Mouse (Mus musculus) stomach, embryonic 16.5 days (tissue): Measurements from ENCODE around the gene Enoph1. TPM values are rescaled to one million over a fixed set of nuclear protein-coding genes. Genes with fewer than 3 reads are reported as not detected.

ENCODE experiments used
- ATAC-seq: fragments of 200-750 bp; cut with Nextera tagmentation; 2 replicates; pipeline ENCODE4 v1.8.0; 2017; ENCODE audit warnings: moderate number of reproducible peaks, moderate TSS enrichment; ENCODE audit not compliant: insufficient read depth, low FRiP score
- H3K27ac ChIP-seq: fragments of 300-500 bp; sonication (generic); 2 replicates; pipeline ENCODE4 v1.5.1; 2014; ENCODE audit warnings: low read length
- H3K27me3 ChIP-seq: fragments of 300-500 bp; sonication (generic); 2 replicates; pipeline ENCODE4 v1.6.1; 2014; ENCODE audit warnings: low read length, control low read depth, mixed read lengths; ENCODE audit not compliant: control insufficient read depth, insufficient read depth
- H3K36me3 ChIP-seq: fragments of 300-500 bp; sonication (generic); 2 replicates; pipeline ENCODE4 v1.6.1; 2014; ENCODE audit warnings: low read length; ENCODE audit not compliant: control insufficient read depth, insufficient read depth
- H3K4me1 ChIP-seq: fragments of 300-500 bp; sonication (generic); 2 replicates; pipeline ENCODE4 v1.6.1; 2014; ENCODE audit warnings: low read length, control low read depth, mixed read lengths; ENCODE audit not compliant: control insufficient read depth, insufficient read depth
- H3K4me2 ChIP-seq: fragments of 300-500 bp; sonication (generic); 2 replicates; pipeline ENCODE4 v1.6.1; 2014; ENCODE audit warnings: low read depth, low read length, mixed read lengths
- H3K4me3 ChIP-seq: fragments of 300-500 bp; sonication (generic); replicated peaks from 2 replicates; pipeline ENCODE4 v1.5.1; 2014; ENCODE audit warnings: mild to moderate bottlenecking, low read length
- H3K9ac ChIP-seq: fragments of 300-500 bp; sonication (generic); 2 replicates; pipeline ENCODE4 v1.6.1; 2014; ENCODE audit warnings: low read length
- H3K9me3 ChIP-seq: fragments of 300-500 bp; sonication (generic); replicated peaks from 2 replicates; pipeline ENCODE4 v1.6.1; 2016; ENCODE audit warnings: low read length, control low read depth; ENCODE audit not compliant: control insufficient read depth
- WGBS: fragments of 180-500 bp; shearing (Covaris S2); extraction: QIAGEN DNeasy Blood & Tissue Kit; methylation state at CpG from one replicate; pipeline ENCODE4 v1.1.7; 2014; 5-methylcytosine and 5-hydroxymethylcytosine counted together
- polyA plus RNA-seq: library from polyadenylated mRNA; unstranded; fragments of >200 nt; fragmentation: Nextera tagmentation; extraction: Ambion mirVana; gene quantifications from 2 replicates; pipeline ENCODE4 v1.2.1, GENCODE M21; 2015

The Enoph1 gene
- polyA plus RNA-seq, 1 experiment from 2014 or later: 42.2 TPM

- H3K36me3 ChIP-seq: no peaks in the 10 kb centered on the region
- H3K4me1 ChIP-seq: peaks cover 22% of the 10 kb centered on the region
- H3K27ac ChIP-seq: peak overlapping the region; percentile 12; the same call in 1 of the 2 replicates
- 70% methylated on average over 5 of the region's 5 CpGs for WGBS
- H3K4me2 ChIP-seq: no peak overlapping the region
- no peak for ATAC-seq
- no peak overlapping the region for H3K4me3 ChIP-seq
- H3K9me3 ChIP-seq: no peaks in the 10 kb centered on the region
- H3K9ac ChIP-seq: no peak overlapping the region
- no peaks in the 10 kb centered on the region for H3K27me3 ChIP-seq
Observed at GRCm38 (mm10) chr5:100044621-100045020, 4.8 kb downstream of the Enoph1 start.

DNA sequence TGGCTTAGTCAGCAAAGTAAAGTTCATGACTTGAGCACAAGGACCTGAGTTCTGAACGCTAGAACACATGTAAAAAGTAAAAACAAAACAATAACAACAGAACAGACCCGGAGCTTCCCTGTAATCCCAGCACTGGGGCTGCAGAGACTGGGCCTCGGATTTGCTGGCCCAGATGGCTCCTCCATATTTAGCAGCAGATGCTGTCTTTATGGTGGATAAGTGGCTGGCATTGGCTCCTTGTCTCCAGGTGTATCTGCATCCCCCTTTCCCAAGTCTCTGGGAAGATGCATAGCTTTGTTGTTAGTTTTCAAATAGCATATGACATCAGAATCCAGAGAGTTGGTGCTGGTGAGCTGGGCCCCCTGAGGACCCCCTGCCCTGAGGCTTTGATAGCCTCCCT is 6.3 kb downstream of the Enoph1 start:
- Histone ChIP-seq H3K9me3 (no peaks in the 10 kb centered on the region), H3K36me3 (no peaks in the 10 kb centered on the region)
- WGBS: 75% methylated on average over 3 of the region's 3 CpGs

DNA sequence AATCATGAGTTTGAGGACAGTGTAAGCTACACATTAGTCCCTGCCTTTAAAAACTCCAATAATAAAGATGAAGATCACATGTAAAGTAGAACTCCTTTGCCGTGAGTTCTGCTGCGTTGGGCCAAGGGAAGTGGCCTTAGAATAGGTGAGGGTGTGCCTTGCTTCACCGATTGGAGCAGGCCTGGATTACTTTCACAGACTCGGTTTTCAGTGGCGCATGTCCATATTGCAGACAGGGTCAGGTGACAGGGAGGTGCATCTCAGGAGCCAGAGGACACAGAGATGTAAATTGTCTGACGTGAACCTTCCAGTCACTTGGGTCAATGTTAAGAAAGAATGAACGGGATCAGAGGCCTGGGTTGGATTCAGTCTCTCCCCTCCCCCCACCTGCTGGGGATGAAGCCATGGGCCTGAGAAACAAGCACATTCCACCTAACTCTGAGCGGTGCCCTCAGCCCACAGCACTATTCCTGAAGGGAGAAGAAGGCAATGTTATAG is 7.4 kb downstream of the Enoph1 start:
- ATAC-seq: no peak
- Histone ChIP-seq H3K27ac (no peak overlapping the region), H3K9me3 (no peaks in the 10 kb centered on the region), H3K36me3 (no peaks in the 10 kb centered on the region), H3K4me1 (peaks cover 22% of the 10 kb centered on the region), H3K27me3 (no peaks in the 10 kb centered on the region), H3K9ac (0 out of 2 replicates have a peak overlapping the region, but pooled peaks have one; percentile 17), H3K4me3 (no peak overlapping the region), H3K4me2 (no peak overlapping the region)
- WGBS: 58% methylated on average over 8 of the region's 8 CpGs

More for the DNA sequence above, 6.3 kb downstream of the Enoph1 start:
- ATAC-seq: no peak
- Histone ChIP-seq H3K4me2 (no peak overlapping the region), H3K27me3 (no peaks in the 10 kb centered on the region), H3K27ac (no peak overlapping the region), H3K4me3 (no peak overlapping the region), H3K9ac (no peak overlapping the region), H3K4me1 (peaks cover 22% of the 10 kb centered on the region)

DNA sequence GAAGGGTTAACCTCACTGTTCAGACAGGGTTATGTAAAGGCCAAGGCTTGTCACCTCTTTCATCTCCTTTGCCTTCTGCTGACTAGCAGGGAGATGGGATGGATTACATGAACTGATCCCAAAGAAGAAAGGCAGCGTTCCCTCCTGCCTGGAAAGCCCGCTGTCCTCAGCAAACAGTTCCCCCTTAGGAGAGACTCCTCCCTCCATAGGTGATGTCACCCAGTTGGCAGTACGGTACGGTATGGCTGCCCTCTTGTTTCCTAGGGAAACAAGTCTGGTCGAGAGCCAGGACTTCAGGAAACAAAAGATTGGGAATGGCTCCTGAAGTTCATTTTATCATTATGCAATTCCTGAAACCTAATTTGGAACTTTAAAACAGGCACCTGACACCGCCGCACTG is 8.1 kb downstream of the Enoph1 start:
- no peak overlapping the region for H3K4me3 ChIP-seq
- WGBS: 45% methylated on average over 7 of the region's 7 CpGs
- peak; percentile 57; the same call in 1 of the 2 replicates for ATAC-seq
- H3K36me3 ChIP-seq: no peaks in the 10 kb centered on the region
- no peaks in the 10 kb centered on the region for H3K9me3 ChIP-seq
- H3K4me2 ChIP-seq: no peak overlapping the region; the same call in 1 of the 2 replicates
- H3K27ac ChIP-seq: no peak overlapping the region
- no peaks in the 10 kb centered on the region for H3K27me3 ChIP-seq
- H3K4me1 ChIP-seq: peaks cover 22% of the 10 kb centered on the region
- no peak overlapping the region for H3K9ac ChIP-seq

DNA sequence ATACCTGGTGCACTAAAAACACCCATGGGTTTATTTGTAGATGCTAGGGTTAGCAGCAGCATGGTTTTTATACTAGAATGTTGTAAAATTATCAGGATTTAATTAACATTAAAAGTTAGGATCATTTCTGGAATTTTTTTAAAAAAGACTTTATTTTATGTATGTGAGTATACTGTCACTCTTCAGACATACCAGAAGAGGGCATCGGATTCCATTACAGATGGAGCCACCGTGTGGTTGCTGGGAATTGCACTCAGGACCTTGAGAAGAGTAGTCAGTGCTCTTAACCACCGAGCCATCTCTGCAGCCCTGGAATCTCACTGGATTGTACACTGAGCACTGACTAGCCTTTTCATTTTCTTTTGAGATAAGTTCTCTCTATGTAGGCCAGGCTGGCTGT is 10.1 kb downstream of the Enoph1 start:
- no peak for ATAC-seq
- 93% methylated on average over 3 of the region's 3 CpGs for WGBS
- Histone ChIP-seq H3K9me3 (no peaks in the 10 kb centered on the region), H3K4me3 (no peak overlapping the region), H3K27ac (no peak overlapping the region), H3K9ac (no peak overlapping the region), H3K36me3 (no peaks in the 10 kb centered on the region), H3K4me1 (peaks cover 14% of the 10 kb centered on the region; the same call in 1 of the 2 replicates), H3K4me2 (no peak overlapping the region), H3K27me3 (no peaks in the 10 kb centered on the region)

DNA sequence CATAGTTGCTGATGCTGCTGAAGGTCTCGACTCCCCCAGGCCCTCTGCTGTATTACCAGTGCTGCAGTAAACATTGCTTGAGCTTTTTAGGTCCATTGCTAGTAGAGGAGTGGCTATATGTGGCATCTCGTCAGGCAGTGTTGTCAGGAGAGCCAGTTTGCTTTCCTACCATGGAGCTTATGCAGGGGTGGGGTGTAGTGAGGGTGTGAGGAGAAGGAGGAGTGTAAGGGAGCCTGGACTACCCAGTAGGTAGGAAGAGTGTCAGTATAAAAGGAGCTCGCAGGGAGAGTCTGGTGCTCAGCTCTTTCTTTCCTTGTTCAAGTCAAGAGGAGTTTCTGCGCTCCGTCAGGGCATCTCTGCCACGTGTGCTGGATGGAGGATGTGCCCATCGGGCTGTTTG is 12.9 kb downstream of the Enoph1 start:
- ATAC-seq: no peak
- WGBS: 91% methylated on average over 7 of the region's 7 CpGs
- Histone ChIP-seq H3K27ac (no peak overlapping the region), H3K4me3 (no peak overlapping the region), H3K36me3 (no peaks in the 10 kb centered on the region), H3K9ac (no peak overlapping the region), H3K4me2 (no peak overlapping the region), H3K9me3 (no peaks in the 10 kb centered on the region), H3K27me3 (no peaks in the 10 kb centered on the region), H3K4me1 (peaks cover 16% of the 10 kb centered on the region)

- ATAC-seq: no peak
Observed at GRCm38 (mm10) chr5:100054807-100055547, 15.2 kb downstream of the Enoph1 start.

GRCm38 (mm10) chr5:100055866-100056369 is 16.1 kb downstream of the Enoph1 start:
- Histone ChIP-seq H3K27ac (no peak overlapping the region), H3K27me3 (no peaks in the 10 kb centered on the region), H3K4me2 (no peak overlapping the region), H3K4me3 (no peak overlapping the region), H3K36me3 (0 out of 2 replicates have a peak, but pooled peaks cover under 1% of the 10 kb centered on the region), H3K4me1 (peaks cover 13% of the 10 kb centered on the region; the same call in 1 of the 2 replicates), H3K9ac (no peak overlapping the region), H3K9me3 (no peaks in the 10 kb centered on the region)
- WGBS: 65% methylated on average over 5 of the region's 5 CpGs
- ATAC-seq: no peak

More at GRCm38 (mm10) chr5:100054807-100055547, 15.2 kb downstream of the Enoph1 start:
- Histone ChIP-seq H3K36me3 (no peaks in the 10 kb centered on the region), H3K9ac (no peak overlapping the region), H3K4me3 (no peak overlapping the region), H3K27ac (no peak overlapping the region), H3K27me3 (no peaks in the 10 kb centered on the region), H3K4me2 (no peak overlapping the region), H3K4me1 (peaks cover 13% of the 10 kb centered on the region; the same call in 1 of the 2 replicates), H3K9me3 (no peaks in the 10 kb centered on the region)
- 73% methylated on average over 11 of the region's 11 CpGs for WGBS

- no peak overlapping the region for H3K9ac ChIP-seq
- ATAC-seq: no peak
- no peak overlapping the region for H3K4me2 ChIP-seq
- H3K4me3 ChIP-seq: no peak overlapping the region
- no peaks in the 10 kb centered on the region for H3K27me3 ChIP-seq
- H3K4me1 ChIP-seq: peaks cover 13% of the 10 kb centered on the region; the same call in 1 of the 2 replicates
- H3K36me3 ChIP-seq: peaks cover 13% of the 10 kb centered on the region
- H3K27ac ChIP-seq: no peak overlapping the region
- no peaks in the 10 kb centered on the region for H3K9me3 ChIP-seq
- 81% methylated on average over 14 of the region's 15 CpGs for WGBS
Observed at GRCm38 (mm10) chr5:100057461-100058209, 17.9 kb downstream of the Enoph1 start.
